Mouse (Mus musculus) forebrain, embryonic 10.5 days (tissue): ENCODE results near the gene Cryba2. TPM values are rescaled to one million over a fixed set of nuclear protein-coding genes. Genes with fewer than 3 reads are reported as not detected.

Experiments
- DNase-seq: peaks from one replicate; pipeline ENCODE4 v3.0.0-alpha.2; 2017; ENCODE audit warnings: low spot score; ENCODE audit errors: extremely low spot score
- H3K27ac ChIP-seq: fragments of 300-500 bp; sonication (generic); 2 replicates; pipeline ENCODE4 v1.5.1; 2016; ENCODE audit warnings: mild to moderate bottlenecking
- H3K27me3 ChIP-seq: fragments of 300-500 bp; sonication (generic); 2 replicates; pipeline ENCODE4 v1.6.1; 2016; ENCODE audit warnings: mild to moderate bottlenecking; ENCODE audit not compliant: poor library complexity, severe bottlenecking
- H3K36me3 ChIP-seq: fragments of 300-500 bp; sonication (generic); replicated peaks from 2 replicates; pipeline ENCODE4 v1.6.1; 2016; ENCODE audit warnings: mild to moderate bottlenecking, moderate library complexity
- H3K4me1 ChIP-seq: fragments of 300-500 bp; sonication (generic); 2 replicates; pipeline ENCODE4 v1.6.1; 2016
- H3K4me3 ChIP-seq: fragments of 300-500 bp; sonication (generic); 2 replicates; pipeline ENCODE4 v1.5.1; 2016; ENCODE audit warnings: mild to moderate bottlenecking, moderate library complexity
- H3K9me3 ChIP-seq: fragments of 300-500 bp; sonication (generic); 2 replicates; pipeline ENCODE4 v1.6.1; 2016; ENCODE audit warnings: mild to moderate bottlenecking, moderate library complexity
- WGBS: fragments of 180-500 bp; shearing (Covaris S2); methylation state at CpG from one replicate; pipeline ENCODE4 v1.1.7; 2016; 5-methylcytosine and 5-hydroxymethylcytosine counted together
- polyA plus RNA-seq: library from polyadenylated mRNA; unstranded; fragments of >200 nt; fragmentation: Nextera tagmentation; extraction: Ambion mirVana; gene quantifications from 2 replicates; pipeline ENCODE4 v1.2.1, GENCODE M21; 2016

Gene Cryba2
- polyA plus RNA-seq: not detected in 2 replicates

- H3K9me3 ChIP-seq: no peaks in the 10 kb centered on the region
- 3% methylated on average over 25 of the region's 25 CpGs for WGBS
- H3K27ac ChIP-seq: no peak within 1 kb of the TSS
- peaks cover 100% of the 10 kb centered on the region for H3K27me3 ChIP-seq
- H3K36me3 ChIP-seq: no peaks in the 10 kb centered on the region
- H3K4me3 ChIP-seq: peak within 1 kb of the TSS; percentile 27
- DNase-seq: peak; percentile 68
- peaks cover 26% of the 10 kb centered on the region for H3K4me1 ChIP-seq
Measured at GRCm38 (mm10) chr1:74893134-74893855, at the start of gene Cryba2. Gene Cryba2, minus strand, starts transcription at chr1:74893143.

- no peak for DNase-seq
- Histone ChIP-seq H3K4me1 (no peaks in the 10 kb centered on the region), H3K4me3 (no peak overlapping the region), H3K27me3 (peaks cover 65% of the 10 kb centered on the region), H3K27ac (no peak overlapping the region), H3K9me3 (no peaks in the 10 kb centered on the region), H3K36me3 (no peaks in the 10 kb centered on the region)
- WGBS: 63% methylated on average over 12 of the region's 12 CpGs
Measured at GRCm38 (mm10) chr1:74941651-74942360, 48.9 kb upstream of the Cryba2 start.

DNA sequence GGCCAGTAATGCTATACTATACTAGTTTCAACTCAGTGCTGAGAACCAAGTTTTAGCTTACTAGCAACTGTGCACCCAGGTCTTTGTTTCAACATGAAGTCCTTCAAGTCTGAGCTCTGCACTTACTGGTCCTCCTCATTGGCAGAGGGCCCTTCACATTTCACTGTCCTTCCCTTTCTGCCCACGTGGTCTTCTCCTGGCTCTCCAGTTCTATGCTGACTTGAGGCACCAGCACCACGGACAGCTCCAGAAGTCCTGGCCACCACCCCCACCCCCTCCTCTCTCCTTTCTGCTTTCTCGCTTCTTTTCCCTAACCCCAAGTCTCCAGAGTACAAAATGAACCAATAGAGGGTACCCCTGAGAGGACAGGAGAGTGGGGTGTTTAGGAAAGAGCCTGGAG, 46.8 kb upstream of the Cryba2 start:
- Histone ChIP-seq H3K4me1 (0 out of 2 replicates have a peak, but pooled peaks cover 3% of the 10 kb centered on the region), H3K27ac (no peak overlapping the region), H3K27me3 (peaks cover 61% of the 10 kb centered on the region), H3K9me3 (no peaks in the 10 kb centered on the region), H3K4me3 (no peak overlapping the region), H3K36me3 (no peaks in the 10 kb centered on the region)
- WGBS: 8% methylated on average over 3 of the region's 3 CpGs
- no peak for DNase-seq

DNA sequence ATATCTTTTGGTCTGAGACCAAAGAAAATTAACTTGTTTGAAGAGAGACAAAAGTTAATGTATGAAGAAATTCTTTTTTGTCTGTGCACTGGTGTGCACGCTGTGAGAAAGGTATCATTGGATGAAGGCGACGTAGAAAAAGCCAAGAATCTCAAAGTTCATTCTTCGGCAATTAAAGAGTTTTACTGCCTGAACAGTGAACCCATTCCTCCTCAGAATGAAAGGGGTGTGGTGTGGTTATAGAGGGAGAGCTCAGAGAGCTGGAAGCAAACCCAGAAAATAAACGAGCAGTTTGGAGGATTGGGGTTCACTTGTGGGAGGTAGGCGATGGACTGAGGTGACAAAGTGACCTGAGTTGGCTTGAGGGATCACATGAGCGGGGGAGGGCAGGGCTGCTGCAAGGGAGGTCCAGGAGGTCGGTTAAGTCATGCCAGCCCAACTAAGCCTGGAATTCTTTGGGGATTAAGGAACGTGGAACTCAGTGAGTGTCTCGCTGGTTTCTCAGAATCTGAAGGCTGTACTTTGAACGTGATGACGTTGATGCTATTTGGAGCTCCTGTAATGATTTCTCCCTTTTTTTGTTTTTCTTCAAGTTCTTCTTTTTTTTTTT, 43.4 kb upstream of the Cryba2 start:
- H3K9me3 ChIP-seq: no peaks in the 10 kb centered on the region
- no peak for DNase-seq
- peaks cover 53% of the 10 kb centered on the region for H3K27me3 ChIP-seq
- H3K4me1 ChIP-seq: 0 out of 2 replicates have a peak, but pooled peaks cover 3% of the 10 kb centered on the region
- no peak overlapping the region for H3K27ac ChIP-seq
- H3K36me3 ChIP-seq: no peaks in the 10 kb centered on the region
- H3K4me3 ChIP-seq: no peak overlapping the region
- 36% methylated on average over 12 of the region's 12 CpGs for WGBS

GRCm38 (mm10) chr1:74935402-74935801, 42.5 kb upstream of the Cryba2 start, which contains the start of gene Cfap65:
Gene Cfap65, minus strand, starts transcription at chr1:74935599.
- Histone ChIP-seq H3K4me3 (peak within 1 kb of the TSS; percentile 47), H3K27me3 (peaks cover 51% of the 10 kb centered on the region), H3K27ac (no peak within 1 kb of the TSS), H3K9me3 (no peaks in the 10 kb centered on the region), H3K4me1 (0 out of 2 replicates have a peak, but pooled peaks cover 3% of the 10 kb centered on the region), H3K36me3 (no peaks in the 10 kb centered on the region)
- 2% methylated on average over 18 of the region's 18 CpGs for WGBS
- peak; percentile 40 for DNase-seq

GRCm38 (mm10) chr1:74927621-74928296, 34.8 kb upstream of the Cryba2 start:
- Histone ChIP-seq H3K36me3 (no peaks in the 10 kb centered on the region), H3K4me3 (no peak overlapping the region), H3K9me3 (no peaks in the 10 kb centered on the region), H3K27ac (no peak overlapping the region), H3K4me1 (no peaks in the 10 kb centered on the region), H3K27me3 (peaks cover 64% of the 10 kb centered on the region)
- no peak for DNase-seq
- 89% methylated on average over 9 of the region's 9 CpGs for WGBS

DNA sequence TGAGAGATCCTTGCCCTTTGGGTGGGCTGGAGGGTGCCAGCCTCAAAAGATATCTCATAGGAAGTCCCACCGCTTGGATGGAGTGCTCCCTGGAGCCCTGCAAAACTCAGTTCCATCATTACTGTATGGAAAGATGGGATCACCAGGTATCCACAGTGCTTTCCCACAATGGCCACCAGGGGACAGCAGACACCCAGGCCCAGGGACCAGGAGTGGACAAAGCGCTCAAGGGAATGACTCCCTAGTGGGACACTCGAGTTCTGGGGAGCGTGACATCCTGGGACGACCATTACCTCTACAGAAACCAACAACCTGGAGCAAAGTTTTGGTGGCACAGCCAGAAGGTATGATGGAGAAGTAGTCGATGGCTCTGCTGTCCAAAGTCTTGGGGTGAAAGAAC, 33.8 kb upstream of the Cryba2 start:
- no peaks in the 10 kb centered on the region for H3K36me3 ChIP-seq
- DNase-seq: peak; percentile 34
- H3K4me3 ChIP-seq: no peak overlapping the region
- WGBS: 37% methylated on average over 6 of the region's 6 CpGs
- H3K9me3 ChIP-seq: no peaks in the 10 kb centered on the region
- peaks cover 59% of the 10 kb centered on the region for H3K27me3 ChIP-seq
- H3K4me1 ChIP-seq: no peaks in the 10 kb centered on the region
- no peak overlapping the region for H3K27ac ChIP-seq

DNA sequence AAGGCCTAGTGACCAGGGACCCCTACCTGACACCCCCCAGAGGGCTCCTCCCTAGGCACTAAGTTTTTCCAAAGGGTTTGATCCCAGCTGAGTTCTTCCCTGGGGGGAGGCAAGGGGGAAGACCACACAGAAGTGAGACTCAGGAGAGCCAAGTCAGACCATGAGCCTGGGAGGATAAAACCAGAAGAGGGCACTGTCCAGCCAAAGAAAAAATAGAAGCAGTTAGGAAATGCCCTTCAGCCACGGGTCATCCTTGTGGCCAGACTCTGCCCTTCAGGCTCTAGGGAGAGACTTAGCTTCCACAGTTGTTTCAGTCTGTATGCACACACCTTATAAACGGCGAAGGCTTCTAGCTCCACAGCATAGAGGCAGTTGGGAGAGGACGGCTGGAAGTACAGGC, 31.5 kb upstream of the Cryba2 start:
- WGBS: 67% methylated on average over 4 of the region's 4 CpGs
- H3K36me3 ChIP-seq: no peaks in the 10 kb centered on the region
- no peak for DNase-seq
- H3K4me1 ChIP-seq: no peaks in the 10 kb centered on the region
- peaks cover 48% of the 10 kb centered on the region for H3K27me3 ChIP-seq
- H3K27ac ChIP-seq: no peak overlapping the region
- no peak overlapping the region for H3K4me3 ChIP-seq
- H3K9me3 ChIP-seq: no peaks in the 10 kb centered on the region

GRCm38 (mm10) chr1:74915706-74916105, 22.8 kb upstream of the Cryba2 start:
- no peaks in the 10 kb centered on the region for H3K36me3 ChIP-seq
- H3K27me3 ChIP-seq: peaks cover 39% of the 10 kb centered on the region
- peaks cover 11% of the 10 kb centered on the region for H3K4me1 ChIP-seq
- WGBS: 27% methylated on average over 13 of the region's 13 CpGs
- H3K9me3 ChIP-seq: no peaks in the 10 kb centered on the region
- peak overlapping the region; percentile 30 for H3K4me3 ChIP-seq
- DNase-seq: no peak
- H3K27ac ChIP-seq: no peak overlapping the region

DNA sequence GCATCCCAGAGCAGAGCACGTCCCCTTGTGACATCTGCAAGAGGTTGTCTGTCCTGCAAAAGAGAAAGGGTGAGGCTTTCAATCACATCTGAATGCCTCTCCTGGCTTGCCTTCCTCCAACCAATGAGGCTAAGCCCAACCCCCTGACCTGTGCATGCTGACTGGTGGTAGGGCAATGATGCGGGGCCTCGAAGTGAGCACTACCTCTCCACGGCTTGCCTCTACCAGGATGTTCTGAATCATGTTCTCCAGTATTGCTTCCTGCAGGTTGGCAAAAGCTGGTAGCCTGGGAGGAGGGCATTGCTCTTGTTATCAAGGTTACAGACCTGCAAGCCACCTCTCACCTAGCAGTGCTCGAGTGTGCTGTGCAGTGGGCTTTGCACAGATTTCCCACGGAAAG, 9.2 kb upstream of the Cryba2 start:
- no peak for DNase-seq
- H3K27ac ChIP-seq: no peak overlapping the region
- H3K4me1 ChIP-seq: peaks cover 30% of the 10 kb centered on the region
- peaks cover 90% of the 10 kb centered on the region for H3K27me3 ChIP-seq
- no peak overlapping the region for H3K4me3 ChIP-seq
- H3K9me3 ChIP-seq: no peaks in the 10 kb centered on the region
- H3K36me3 ChIP-seq: no peaks in the 10 kb centered on the region
- WGBS: 24% methylated on average over 6 of the region's 6 CpGs

GRCm38 (mm10) chr1:74901686-74902085, 8.7 kb upstream of the Cryba2 start:
- Histone ChIP-seq H3K9me3 (no peaks in the 10 kb centered on the region), H3K36me3 (no peaks in the 10 kb centered on the region), H3K4me3 (no peak overlapping the region), H3K27ac (no peak overlapping the region), H3K4me1 (peaks cover 31% of the 10 kb centered on the region), H3K27me3 (peaks cover 93% of the 10 kb centered on the region)
- WGBS: 7% methylated on average over 3 of the region's 3 CpGs
- peak; percentile 61 for DNase-seq
